In the genomic region with DNA sequence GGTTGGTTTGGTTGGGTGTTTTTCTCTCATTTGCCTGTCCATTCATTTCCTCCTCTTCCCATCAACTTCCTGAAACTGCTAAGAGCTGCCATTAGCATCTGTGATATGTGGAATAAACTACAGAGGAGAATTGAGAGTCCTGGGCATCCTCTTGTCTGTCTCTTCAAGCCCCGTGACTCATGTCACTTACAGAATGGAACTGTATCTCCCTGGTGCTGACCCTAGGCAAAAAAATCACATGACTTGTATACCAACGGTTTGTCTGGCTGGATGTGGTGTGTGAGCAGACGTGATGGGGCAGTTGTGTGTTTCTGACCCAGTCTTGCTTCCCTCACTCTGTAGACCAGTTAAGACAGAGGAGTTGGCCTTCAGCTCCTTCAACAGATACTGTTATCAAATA, we compare ENCODE assay signal across 24 mouse cellular contexts.
"Had no signal": no experiment of that assay in that cellular context is flagged by ENCODE, and none has a peak within 500 bp of the region (broad histone marks: within the 10 kb centered on the region; RNA-seq: fewer than 3 reads in every experiment).

No protein-coding gene starts in this region.

- H3K27ac ChIP-seq: embryonic facial prominence, embryonic 10.5 days; embryonic facial prominence, embryonic 12.5 days; embryonic facial prominence, embryonic 13.5 days; embryonic facial prominence, embryonic 15.5 days; forebrain, embryonic 10.5 days; forebrain, embryonic 12.5 days; forebrain, embryonic 13.5 days; forebrain, embryonic 15.5 days; gastrocnemius, adult 2 months; heart, adult 2 months; heart, embryonic 10.5 days had no signal

- H3K4me2 ChIP-seq: embryonic facial prominence, embryonic 12.5 days; embryonic facial prominence, embryonic 13.5 days; embryonic facial prominence, embryonic 15.5 days; forebrain, embryonic 12.5 days; forebrain, embryonic 13.5 days; forebrain, embryonic 15.5 days had no signal

- DNase-seq: cerebellum, adult 8-10 months; cerebellum, adult 9-10 months; cerebellum, adult 9-11 months; cerebellum, postnatal 10 days; cerebellum, postnatal 14 days; cerebellum, postnatal 36 days; embryo, embryonic 11 days; forebrain, postnatal 0 days; gastrocnemius, adult 2 months; gastrocnemius, postnatal 14 days; gastrocnemius, postnatal 25 days; gastrocnemius, postnatal 36 days; heart, adult 18-20 months; heart, adult 2 months had no signal

- H3K36me3 ChIP-seq: embryonic facial prominence, embryonic 10.5 days; embryonic facial prominence, embryonic 12.5 days; embryonic facial prominence, embryonic 13.5 days; embryonic facial prominence, embryonic 15.5 days; heart, embryonic 10.5 days had no signal

- H3K9ac ChIP-seq: embryonic facial prominence, embryonic 12.5 days; embryonic facial prominence, embryonic 13.5 days; embryonic facial prominence, embryonic 15.5 days; forebrain, embryonic 12.5 days; forebrain, embryonic 13.5 days; forebrain, embryonic 15.5 days; forebrain, postnatal 0 days had no signal

- H3K4me1 ChIP-seq: embryonic facial prominence, embryonic 12.5 days; embryonic facial prominence, embryonic 13.5 days; embryonic facial prominence, embryonic 15.5 days; heart, embryonic 10.5 days had no signal

- H3K27me3 ChIP-seq: embryonic facial prominence, embryonic 12.5 days; embryonic facial prominence, embryonic 13.5 days; embryonic facial prominence, embryonic 15.5 days; forebrain, embryonic 12.5 days; forebrain, embryonic 13.5 days; forebrain, embryonic 15.5 days had no signal

- H3K9me3 ChIP-seq: embryonic facial prominence, embryonic 10.5 days; embryonic facial prominence, embryonic 12.5 days; embryonic facial prominence, embryonic 13.5 days; embryonic facial prominence, embryonic 15.5 days; forebrain, embryonic 10.5 days; forebrain, embryonic 12.5 days; forebrain, embryonic 13.5 days; forebrain, embryonic 15.5 days; heart, embryonic 10.5 days had no signal

- H3K4me3 ChIP-seq: embryonic facial prominence, embryonic 10.5 days; embryonic facial prominence, embryonic 12.5 days; embryonic facial prominence, embryonic 13.5 days; embryonic facial prominence, embryonic 15.5 days; erythroblast, embryonic 14.5 days; forebrain, embryonic 10.5 days; forebrain, embryonic 12.5 days; forebrain, embryonic 13.5 days; forebrain, embryonic 15.5 days; gastrocnemius, adult 2 months; heart, adult 2 months; heart, embryonic 10.5 days had no signal
